Mouse (Mus musculus) adrenal gland, postnatal 25 days (tissue): ENCODE results near the gene Acsbg1. TPM values are rescaled to one million over a fixed set of nuclear protein-coding genes. Genes with fewer than 3 reads are reported as not detected.
"Not testable (repeated sequence)": the region's sequence is repeated elsewhere in the genome, so short reads cannot be mapped to it uniquely, and the experiment has no call there.

Experiments used
- DNase-seq: peaks from one replicate; pipeline ENCODE4 v3.0.0; 2021; ENCODE audit warnings: mixed read lengths
- total RNA-seq: library from RNA; stranded (reverse); gene quantifications from 2 replicates; pipeline ENCODE4 v1.2.3, GENCODE M21; 2021

The Acsbg1 gene
- total RNA-seq, 1 experiment from 2014 or later, result 108 TPM

GRCm38 (mm10) chr9:54604886-54605285 lies 56.8 kb downstream of the Acsbg1 start:
- peak; percentile 82 for DNase-seq

- DNase-seq, result peak; percentile 33
Observed at GRCm38 (mm10) chr9:54604131-54604654, 57.5 kb downstream of the Acsbg1 start.

GRCm38 (mm10) chr9:54602916-54603315 lies 58.8 kb downstream of the Acsbg1 start:
- no peak for DNase-seq

- no peak for DNase-seq
Observed at GRCm38 (mm10) chr9:54602386-54602785, 59.3 kb downstream of the Acsbg1 start.

GRCm38 (mm10) chr9:54596752-54597465 lies 64.8 kb downstream of the Acsbg1 start:
- no peak for DNase-seq

- DNase-seq, result not testable (repeated sequence)
Observed at GRCm38 (mm10) chr9:54593652-54594051, 68.0 kb downstream of the Acsbg1 start.

GRCm38 (mm10) chr9:54587863-54588262 lies 73.8 kb downstream of the Acsbg1 start:
- DNase-seq, result no peak

GRCm38 (mm10) chr9:54586199-54587061 lies 75.2 kb downstream of the Acsbg1 start, which contains the start of gene Idh3a:
Gene Idh3a (plus strand): TSS chr9:54586334.
- peak; percentile 99 for DNase-seq

GRCm38 (mm10) chr9:54585839-54586198 lies 75.9 kb downstream of the Acsbg1 start:
- DNase-seq, result no peak

GRCm38 (mm10) chr9:54584127-54584526 lies 77.5 kb downstream of the Acsbg1 start:
- not testable (repeated sequence) for DNase-seq

- no peak for DNase-seq
Observed at GRCm38 (mm10) chr9:54583712-54584111, 78.0 kb downstream of the Acsbg1 start.

- no peak for DNase-seq
Observed at GRCm38 (mm10) chr9:54571130-54571839, 90.4 kb downstream of the Acsbg1 start.

- DNase-seq, result no peak
Observed at GRCm38 (mm10) chr9:54568732-54569131, 92.9 kb downstream of the Acsbg1 start.

- no peak for DNase-seq
Observed at GRCm38 (mm10) chr9:54566958-54567357, 94.7 kb downstream of the Acsbg1 start.

GRCm38 (mm10) chr9:54560831-54561601 lies 100.7 kb downstream of the Acsbg1 start:
- DNase-seq, result no peak

- DNase-seq, result peak; percentile 89
Observed at GRCm38 (mm10) chr9:54559771-54560471, 101.7 kb downstream of the Acsbg1 start, which contains the start of gene Cib2. Gene Cib2 (minus strand): TSS chr9:54560218.

GRCm38 (mm10) chr9:54558731-54559130 lies 102.9 kb downstream of the Acsbg1 start:
- no peak for DNase-seq

GRCm38 (mm10) chr9:54555044-54555443 lies 106.6 kb downstream of the Acsbg1 start:
- DNase-seq, result no peak
